Mouse (Mus musculus) adrenal gland, adult 18-20 months (tissue): ENCODE measurements around the gene Axin2. TPM values are rescaled to one million over a fixed set of nuclear protein-coding genes. Genes with fewer than 3 reads are reported as not detected.

ENCODE experiments used
- total RNA-seq, 2 experiments: library from RNA; stranded (reverse); gene quantifications; 1 replicate in 1 of 2; 2 replicates in 1 of 2; pipeline ENCODE4 v1.2.3; 2021

The Axin2 gene
- total RNA-seq, 2 experiments from 2014 or later = 36.9 to 56.2 TPM

Other genes starting within 250 kb of the Axin2 start
- not detected for gene E030025P04Rik, start 224.0 kb downstream of the Axin2 start, total RNA-seq